Mouse (Mus musculus): ENCODE data around the gene Agap3. TPM values are rescaled to one million over a fixed set of nuclear protein-coding genes. Genes with fewer than 3 reads are reported as not detected.

The Agap3 gene
- polyA plus RNA-seq, 1 experiment = 44.7 TPM

- under 1% methylated on average over 60 of the region's 60 CpGs for WGBS
- DNase-seq (ENCODE audit: low read depth in 1 of 2, low spot score in 2 of 2) = peak; percentile 70 to 92
- peaks cover 19% of the 10 kb centered on the region for H3K4me1 ChIP-seq (ENCODE audit: control insufficient read depth, insufficient read depth, insufficient read length)
Measured at GRCm38 (mm10) chr5:24444746-24445427, 7.1 kb upstream of the Agap3 start, which contains the start of gene Fastk. Fastk (minus strand) TSS chr5:24445287.

GRCm38 (mm10) chr5:24445428-24446080 lies 6.4 kb upstream of the Agap3 start:
- Histone ChIP-seq H3K27me3 (ENCODE audit: control insufficient read depth, insufficient read depth, low read length) (no peaks in the 10 kb centered on the region), H3K36me3 (ENCODE audit: control insufficient read depth, insufficient read depth, low read length) (peaks cover 13% of the 10 kb centered on the region), H3K27ac (ENCODE audit: insufficient read depth, low read length) (peak overlapping the region; percentile 63), H3K4me1 (ENCODE audit: control insufficient read depth, insufficient read depth, insufficient read length) (peaks cover 19% of the 10 kb centered on the region), H3K4me3 (ENCODE audit: extremely low read depth, insufficient read depth, insufficient read length) (peak overlapping the region; percentile 49)
- peak in 1 of 2 experiments; percentile 18 for DNase-seq (ENCODE audit: low read depth in 1 of 2, low spot score in 2 of 2)
- WGBS = 73% methylated on average over 20 of the region's 20 CpGs
- no peak for TF ChIP-seq POLR2A (IDR thresholded peaks at IDR 0.05; ENCODE audit: low read depth, low read length)
- no peak for TF ChIP-seq CTCF (IDR thresholded peaks at IDR 0.05; ENCODE audit: extremely low read depth, insufficient read depth, insufficient read length, insufficient replicate concordance)

More at GRCm38 (mm10) chr5:24444746-24445427, 7.1 kb upstream of the Agap3 start, which contains the start of gene Fastk:
- Histone ChIP-seq H3K4me3 (ENCODE audit: extremely low read depth, insufficient read depth, insufficient read length) (peak within 1 kb of the TSS; percentile 90), H3K27me3 (ENCODE audit: control insufficient read depth, insufficient read depth, low read length) (no peaks in the 10 kb centered on the region), H3K27ac (ENCODE audit: insufficient read depth, low read length) (peak within 1 kb of the TSS; percentile 75), H3K36me3 (ENCODE audit: control insufficient read depth, insufficient read depth, low read length) (peaks cover 15% of the 10 kb centered on the region)
- TF ChIP-seq POLR2A (IDR thresholded peaks at IDR 0.05; ENCODE audit: low read depth, low read length) = peak; percentile 62
- no peak for TF ChIP-seq CTCF (IDR thresholded peaks at IDR 0.05; ENCODE audit: extremely low read depth, insufficient read depth, insufficient read length, insufficient replicate concordance)

GRCm38 (mm10) chr5:24446630-24447029 lies 5.3 kb upstream of the Agap3 start:
- no peak overlapping the region for H3K27ac ChIP-seq (ENCODE audit: insufficient read depth, low read length)
- peaks cover 19% of the 10 kb centered on the region for H3K4me1 ChIP-seq (ENCODE audit: control insufficient read depth, insufficient read depth, insufficient read length)

GRCm38 (mm10) chr5:24447624-24448298 lies 4.2 kb upstream of the Agap3 start, which contains the start of gene Tmub1:
Tmub1 (minus strand) TSS chr5:24447854.
- 3% methylated on average over 34 of the region's 34 CpGs for WGBS
- H3K27ac ChIP-seq (ENCODE audit: insufficient read depth, low read length) = peak within 1 kb of the TSS; percentile 28; the same call in 1 of the 2 replicates

More at GRCm38 (mm10) chr5:24446630-24447029, 5.3 kb upstream of the Agap3 start:
- Histone ChIP-seq H3K36me3 (ENCODE audit: control insufficient read depth, insufficient read depth, low read length) (peaks cover 7% of the 10 kb centered on the region), H3K4me3 (ENCODE audit: extremely low read depth, insufficient read depth, insufficient read length) (no peak overlapping the region), H3K27me3 (ENCODE audit: control insufficient read depth, insufficient read depth, low read length) (no peaks in the 10 kb centered on the region)
- DNase-seq (ENCODE audit: low read depth in 1 of 2, low spot score in 2 of 2) = no peak
- no peak for TF ChIP-seq POLR2A (IDR thresholded peaks at IDR 0.05; ENCODE audit: low read depth, low read length)
- no peak for TF ChIP-seq CTCF (IDR thresholded peaks at IDR 0.05; ENCODE audit: extremely low read depth, insufficient read depth, insufficient read length, insufficient replicate concordance)
- WGBS = 96% methylated on average over 7 of the region's 7 CpGs

GRCm38 (mm10) chr5:24451264-24452029 lies 530 bp upstream of the Agap3 start:
- WGBS = 5% methylated on average over 66 of the region's 66 CpGs
- Histone ChIP-seq H3K4me3 (ENCODE audit: extremely low read depth, insufficient read depth, insufficient read length) (peak overlapping the region; percentile 75), H3K36me3 (ENCODE audit: control insufficient read depth, insufficient read depth, low read length) (no peaks in the 10 kb centered on the region), H3K27ac (ENCODE audit: insufficient read depth, low read length) (peak overlapping the region; percentile 74), H3K27me3 (ENCODE audit: control insufficient read depth, insufficient read depth, low read length) (no peaks in the 10 kb centered on the region), H3K4me1 (ENCODE audit: control insufficient read depth, insufficient read depth, insufficient read length) (peaks cover 14% of the 10 kb centered on the region)
- DNase-seq (ENCODE audit: low read depth in 1 of 2, low spot score in 2 of 2) = peak; percentile 71 to 75
- no peak for TF ChIP-seq CTCF (IDR thresholded peaks at IDR 0.05; ENCODE audit: extremely low read depth, insufficient read depth, insufficient read length, insufficient replicate concordance)
- peak; percentile 44 for TF ChIP-seq POLR2A (IDR thresholded peaks at IDR 0.05; ENCODE audit: low read depth, low read length)

More at GRCm38 (mm10) chr5:24447624-24448298, 4.2 kb upstream of the Agap3 start, which contains the start of gene Tmub1:
- Histone ChIP-seq H3K4me1 (ENCODE audit: control insufficient read depth, insufficient read depth, insufficient read length) (peaks cover 20% of the 10 kb centered on the region), H3K4me3 (ENCODE audit: extremely low read depth, insufficient read depth, insufficient read length) (peak within 1 kb of the TSS; percentile 67), H3K27me3 (ENCODE audit: control insufficient read depth, insufficient read depth, low read length) (no peaks in the 10 kb centered on the region), H3K36me3 (ENCODE audit: control insufficient read depth, insufficient read depth, low read length) (peaks cover 7% of the 10 kb centered on the region)
- peak; percentile 20; the same call in 1 of the 2 replicates for TF ChIP-seq POLR2A (IDR thresholded peaks at IDR 0.05; ENCODE audit: low read depth, low read length)
- no peak for TF ChIP-seq CTCF (IDR thresholded peaks at IDR 0.05; ENCODE audit: extremely low read depth, insufficient read depth, insufficient read length, insufficient replicate concordance)
- DNase-seq (ENCODE audit: low read depth in 1 of 2, low spot score in 2 of 2) = peak; percentile 63 to 87
